Mouse (Mus musculus): Measurements from ENCODE around the gene Map3k6. TPM values are rescaled to one million over a fixed set of nuclear protein-coding genes. Genes with fewer than 3 reads are reported as not detected.
A peak's percentile ranks its signal among the peaks of the same experiment; 100 is the strongest.

The Map3k6 gene
- polyA plus RNA-seq, 1 experiment from 2014 or later: 2.3 TPM

DNA sequence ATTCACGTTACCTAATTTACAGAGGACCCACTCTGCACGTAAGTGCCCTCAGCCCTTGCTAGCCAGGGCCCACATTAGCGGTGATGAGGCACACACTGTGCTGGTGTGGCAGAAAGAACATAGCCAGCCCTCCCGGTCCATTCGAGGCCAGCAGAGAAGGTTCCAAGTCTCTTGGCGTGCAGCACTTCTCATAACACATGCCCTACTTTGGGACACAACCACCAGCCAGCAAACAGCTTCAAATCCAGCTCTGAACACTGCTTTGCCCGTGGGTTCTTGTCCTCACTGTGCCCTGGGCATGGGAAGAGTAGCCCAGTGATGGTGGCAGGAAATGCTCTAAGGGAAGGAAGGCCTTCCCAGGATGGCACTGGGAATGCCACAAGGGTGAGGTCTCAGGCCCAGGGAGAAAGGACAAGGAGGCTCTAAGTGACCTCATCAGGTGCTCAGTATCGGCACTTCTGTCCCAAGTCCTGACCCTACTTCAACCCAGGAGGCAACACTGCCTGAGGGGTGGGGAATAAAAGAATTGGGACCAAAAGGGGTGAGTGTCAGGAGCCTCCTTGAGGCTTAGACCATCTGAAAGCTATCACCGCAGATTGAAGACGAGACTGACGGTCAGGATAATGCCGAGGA, 25.7 kb downstream of the Map3k6 start:
- no peak for ATAC-seq (ENCODE audit: extremely low read depth, insufficient number of reproducible peaks, low FRiP score, low TSS enrichment)
- Histone ChIP-seq H3K4me1 (no peaks in the 10 kb centered on the region), H3K4me3 (no peak overlapping the region), H3K9me3 (no peaks in the 10 kb centered on the region), H3K36me3 (peaks cover 74% of the 10 kb centered on the region), H3K9ac (no peak overlapping the region), H3K27me3 (replicated peaks) (no peaks in the 10 kb centered on the region), H3K4me2 (no peak overlapping the region), H3K27ac (replicated peaks) (no peak overlapping the region)
- WGBS: 86% methylated on average over 12 of the region's 12 CpGs

DNA sequence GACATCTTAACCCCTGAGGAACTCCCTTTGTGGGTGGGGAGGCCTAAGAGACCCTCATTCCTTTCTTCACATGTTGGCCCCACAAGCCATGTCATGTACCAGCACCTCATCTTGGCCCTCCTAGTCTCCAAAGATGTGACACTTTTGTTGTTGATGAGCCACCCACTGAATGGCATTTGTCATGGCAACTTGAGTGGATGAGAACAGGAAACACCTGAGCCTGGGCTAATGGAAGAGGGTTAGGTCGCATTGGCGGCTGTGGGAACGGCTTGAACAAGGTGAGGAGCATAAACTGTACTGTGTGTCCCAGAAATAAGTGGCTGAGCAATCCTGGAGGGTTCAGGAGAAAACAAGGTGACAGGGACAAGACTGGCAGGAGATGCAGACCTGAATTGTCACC, 28.3 kb downstream of the Map3k6 start:
- no peaks in the 10 kb centered on the region for H3K27me3 ChIP-seq (replicated peaks)
- WGBS: 88% methylated on average over 3 of the region's 3 CpGs
- H3K36me3 ChIP-seq: peaks cover 69% of the 10 kb centered on the region

GRCm38 (mm10) chr4:133269596-133269995, 29.0 kb downstream of the Map3k6 start:
- Histone ChIP-seq H3K9ac (no peak overlapping the region), H3K27ac (replicated peaks) (no peak overlapping the region), H3K27me3 (replicated peaks) (no peaks in the 10 kb centered on the region), H3K9me3 (no peaks in the 10 kb centered on the region), H3K4me3 (no peak overlapping the region), H3K36me3 (peaks cover 69% of the 10 kb centered on the region), H3K4me2 (no peak overlapping the region), H3K4me1 (no peaks in the 10 kb centered on the region)
- ATAC-seq (ENCODE audit: extremely low read depth, insufficient number of reproducible peaks, low FRiP score, low TSS enrichment): no peak
- WGBS: 81% methylated on average over 3 of the region's 3 CpGs

More for the DNA sequence above, 28.3 kb downstream of the Map3k6 start:
- Histone ChIP-seq H3K9ac (no peak overlapping the region), H3K4me3 (no peak overlapping the region), H3K9me3 (no peaks in the 10 kb centered on the region), H3K27ac (replicated peaks) (no peak overlapping the region), H3K4me1 (no peaks in the 10 kb centered on the region), H3K4me2 (no peak overlapping the region)
- ATAC-seq (ENCODE audit: extremely low read depth, insufficient number of reproducible peaks, low FRiP score, low TSS enrichment): no peak

DNA sequence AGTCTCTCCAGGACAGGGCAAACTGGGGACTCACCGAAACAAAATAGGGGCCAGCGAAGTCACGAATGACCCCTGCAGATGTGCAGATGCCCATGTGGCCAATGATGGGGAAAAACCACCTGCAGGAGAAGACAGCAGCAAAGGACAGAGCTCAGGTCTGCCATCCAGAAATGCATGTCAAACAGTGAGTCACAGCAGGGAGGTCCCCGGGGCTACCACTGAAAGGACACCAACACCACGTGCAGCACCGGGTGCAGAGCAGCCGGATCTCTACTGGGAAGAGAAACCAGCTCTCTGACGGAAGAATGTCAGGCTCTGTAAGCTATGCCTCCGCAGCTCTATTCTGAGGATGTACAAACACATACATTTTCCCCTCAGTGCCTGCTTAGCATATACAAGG, 30.3 kb downstream of the Map3k6 start:
- WGBS: 89% methylated on average over 9 of the region's 9 CpGs
- Histone ChIP-seq H3K4me2 (no peak overlapping the region), H3K4me1 (peaks cover 7% of the 10 kb centered on the region), H3K4me3 (no peak overlapping the region), H3K27ac (replicated peaks) (no peak overlapping the region), H3K36me3 (peaks cover 62% of the 10 kb centered on the region), H3K9me3 (no peaks in the 10 kb centered on the region), H3K9ac (no peak overlapping the region), H3K27me3 (replicated peaks) (no peaks in the 10 kb centered on the region)
- no peak for ATAC-seq (ENCODE audit: extremely low read depth, insufficient number of reproducible peaks, low FRiP score, low TSS enrichment)

DNA sequence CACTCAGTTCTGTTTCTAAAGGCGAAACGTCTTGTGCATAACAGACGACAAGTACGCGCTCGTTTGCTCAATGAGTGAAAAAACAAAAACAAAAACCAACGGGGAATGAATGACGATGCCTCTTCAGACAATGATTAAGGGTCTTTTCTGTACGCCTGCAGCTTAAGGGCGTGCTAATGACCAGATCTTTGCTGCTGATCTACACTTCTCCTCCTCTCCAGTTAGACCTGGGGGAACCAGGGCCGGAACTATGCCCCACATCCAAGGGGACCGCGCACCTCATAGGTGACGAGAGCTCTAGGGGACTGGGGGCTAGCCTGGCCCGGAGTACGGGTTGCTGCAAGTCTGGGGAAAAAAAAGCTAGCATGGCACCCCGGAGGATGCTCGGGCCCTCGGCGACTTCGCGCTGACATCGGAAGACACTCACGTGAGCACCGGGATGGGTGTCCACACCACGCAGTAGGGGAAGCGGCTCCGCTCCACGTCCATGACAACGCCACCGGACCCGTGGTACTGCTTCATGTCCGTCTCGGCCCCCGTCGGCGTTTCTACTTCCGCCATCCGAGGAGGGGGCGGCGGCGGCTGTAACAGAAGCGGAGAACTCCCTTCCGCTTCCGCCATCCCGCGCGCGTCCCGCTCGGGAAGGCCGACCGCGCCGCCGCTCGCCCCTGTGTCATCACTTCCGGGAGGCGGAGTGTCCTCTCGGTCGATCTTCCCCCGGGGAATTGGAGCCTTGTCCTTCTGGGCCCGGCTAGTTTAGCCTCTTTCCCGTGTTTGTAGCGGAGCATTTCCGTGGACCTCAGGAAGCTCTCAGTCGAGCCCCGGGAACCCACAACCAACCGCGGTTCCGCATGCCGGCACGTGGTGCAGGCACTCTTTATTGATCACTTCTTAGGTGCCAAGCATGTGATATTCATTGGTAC, 36.7 kb downstream of the Map3k6 start, which contains the start of gene Tmem222:
TSS of gene Tmem222 (minus strand) at position 689 of the 923 bp plus-strand sequence.
- WGBS: under 1% methylated on average over 73 of the region's 73 CpGs
- peak within 1 kb of the TSS; percentile 95 for H3K9ac ChIP-seq
- no peaks in the 10 kb centered on the region for H3K27me3 ChIP-seq (replicated peaks)
- no peaks in the 10 kb centered on the region for H3K9me3 ChIP-seq
- peak within 1 kb of the TSS; percentile 94 for H3K4me3 ChIP-seq
- peak; percentile 77 for ATAC-seq (ENCODE audit: extremely low read depth, insufficient number of reproducible peaks, low FRiP score, low TSS enrichment)
- peaks cover 15% of the 10 kb centered on the region; the same call in 1 of the 2 replicates for H3K36me3 ChIP-seq
- H3K4me2 ChIP-seq: peak within 1 kb of the TSS; percentile 91
- peak within 1 kb of the TSS; percentile 93 for H3K27ac ChIP-seq (replicated peaks)
- H3K4me1 ChIP-seq: peaks cover 40% of the 10 kb centered on the region

- Histone ChIP-seq H3K4me3 (peak overlapping the region; percentile 94), H3K9ac (peak overlapping the region; percentile 95), H3K4me2 (peak overlapping the region; percentile 91), H3K4me1 (peaks cover 46% of the 10 kb centered on the region), H3K36me3 (peaks cover 15% of the 10 kb centered on the region; the same call in 1 of the 2 replicates), H3K9me3 (no peaks in the 10 kb centered on the region), H3K27me3 (replicated peaks) (no peaks in the 10 kb centered on the region), H3K27ac (replicated peaks) (peak overlapping the region; percentile 93)
- no peak for ATAC-seq (ENCODE audit: extremely low read depth, insufficient number of reproducible peaks, low FRiP score, low TSS enrichment)
- 24% methylated on average over 6 of the region's 6 CpGs for WGBS
Measured at GRCm38 (mm10) chr4:133278067-133278466, 37.4 kb downstream of the Map3k6 start.

DNA sequence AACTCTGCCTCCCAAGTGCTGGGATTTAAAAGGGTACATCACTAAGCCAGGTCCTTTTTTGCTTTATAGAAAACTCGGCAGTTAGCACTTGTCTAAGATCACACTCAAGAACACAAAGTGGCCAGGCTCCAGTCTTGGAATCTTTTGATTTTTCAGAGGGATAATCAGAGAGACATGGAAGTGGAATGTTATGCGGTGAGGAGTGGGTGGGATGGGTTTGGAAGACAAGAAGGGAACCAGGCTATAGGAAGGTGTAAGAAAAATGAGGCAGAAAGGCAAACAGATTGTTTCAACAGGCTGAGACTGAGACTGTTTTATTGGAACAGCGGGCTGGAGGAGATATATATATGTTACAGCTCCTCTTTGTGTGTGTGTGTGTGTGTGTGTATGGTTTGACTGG, 37.9 kb downstream of the Map3k6 start:
- peaks cover 46% of the 10 kb centered on the region for H3K4me1 ChIP-seq
- peaks cover 15% of the 10 kb centered on the region; the same call in 1 of the 2 replicates for H3K36me3 ChIP-seq
- H3K4me2 ChIP-seq: peak overlapping the region; percentile 91
- H3K9me3 ChIP-seq: no peaks in the 10 kb centered on the region
- peak overlapping the region; percentile 93 for H3K27ac ChIP-seq (replicated peaks)
- no peaks in the 10 kb centered on the region for H3K27me3 ChIP-seq (replicated peaks)
- peak overlapping the region; percentile 95; the same call in 1 of the 2 replicates for H3K9ac ChIP-seq
- H3K4me3 ChIP-seq: peak overlapping the region; percentile 94
- no peak for ATAC-seq (ENCODE audit: extremely low read depth, insufficient number of reproducible peaks, low FRiP score, low TSS enrichment)
- 82% methylated on average over 3 of the region's 3 CpGs for WGBS

DNA sequence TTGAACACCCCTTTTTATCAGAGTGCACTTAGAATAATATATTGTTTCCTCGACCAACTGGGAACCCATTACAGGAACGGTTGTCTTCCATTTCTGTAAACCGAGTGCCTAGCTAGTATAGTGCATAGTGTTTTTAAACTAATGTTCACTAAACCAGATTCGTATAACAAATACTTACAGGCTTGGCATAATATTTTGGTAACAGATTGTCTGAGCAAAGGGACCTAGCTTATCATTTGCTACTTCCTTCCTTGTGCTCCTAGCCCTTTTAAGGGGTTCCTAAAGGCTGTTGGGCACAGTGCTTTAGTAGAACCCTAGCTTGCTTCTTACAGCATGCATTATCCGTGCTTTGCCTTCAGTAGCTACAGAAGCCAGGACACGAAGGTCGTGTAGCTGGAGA, 40.9 kb downstream of the Map3k6 start:
- no peak for ATAC-seq (ENCODE audit: extremely low read depth, insufficient number of reproducible peaks, low FRiP score, low TSS enrichment)
- peak overlapping the region; percentile 45; the same call in 1 of the 2 replicates for H3K9ac ChIP-seq
- no peaks in the 10 kb centered on the region for H3K27me3 ChIP-seq (replicated peaks)
- H3K4me3 ChIP-seq: no peak overlapping the region
- H3K4me2 ChIP-seq: peak overlapping the region; percentile 18
- 19% methylated on average over 7 of the region's 7 CpGs for WGBS
- peak overlapping the region; percentile 71 for H3K27ac ChIP-seq (replicated peaks)
- H3K4me1 ChIP-seq: peaks cover 52% of the 10 kb centered on the region
- no peaks in the 10 kb centered on the region for H3K9me3 ChIP-seq
- H3K36me3 ChIP-seq: no peaks in the 10 kb centered on the region

DNA sequence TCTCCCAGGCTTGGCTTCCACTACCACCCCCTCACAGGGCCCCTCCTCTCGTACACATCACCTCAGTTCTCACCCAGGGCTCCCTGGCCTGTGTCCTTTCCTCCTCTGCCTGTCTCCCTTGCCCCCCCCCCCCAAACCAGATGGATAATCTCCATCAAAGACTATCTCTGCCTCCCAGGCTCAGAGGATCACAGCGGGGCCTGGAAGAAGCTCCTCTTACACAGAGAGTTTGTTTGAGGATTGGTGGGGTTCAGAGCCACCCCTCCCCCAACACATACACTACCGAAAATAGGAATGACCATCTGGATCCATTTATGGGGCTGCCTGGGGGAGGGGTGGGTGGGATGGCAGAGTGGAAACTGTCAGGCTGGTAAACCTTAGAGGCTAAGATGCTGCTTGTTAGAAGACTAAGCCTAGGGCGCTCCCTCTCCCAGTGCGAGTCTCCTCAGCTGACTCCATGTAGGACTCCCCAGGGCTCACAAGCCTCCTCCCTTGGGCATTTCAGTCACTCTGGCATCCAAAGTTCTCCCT, 41.4 kb downstream of the Map3k6 start:
- Histone ChIP-seq H3K4me2 (peak overlapping the region; percentile 18), H3K27me3 (replicated peaks) (no peaks in the 10 kb centered on the region), H3K36me3 (no peaks in the 10 kb centered on the region), H3K4me3 (no peak overlapping the region), H3K9me3 (no peaks in the 10 kb centered on the region), H3K27ac (replicated peaks) (peak overlapping the region; percentile 71), H3K9ac (peak overlapping the region; percentile 45), H3K4me1 (peaks cover 49% of the 10 kb centered on the region)
- ATAC-seq (ENCODE audit: extremely low read depth, insufficient number of reproducible peaks, low FRiP score, low TSS enrichment): no peak
- 24% methylated on average over 5 of the region's 5 CpGs for WGBS

DNA sequence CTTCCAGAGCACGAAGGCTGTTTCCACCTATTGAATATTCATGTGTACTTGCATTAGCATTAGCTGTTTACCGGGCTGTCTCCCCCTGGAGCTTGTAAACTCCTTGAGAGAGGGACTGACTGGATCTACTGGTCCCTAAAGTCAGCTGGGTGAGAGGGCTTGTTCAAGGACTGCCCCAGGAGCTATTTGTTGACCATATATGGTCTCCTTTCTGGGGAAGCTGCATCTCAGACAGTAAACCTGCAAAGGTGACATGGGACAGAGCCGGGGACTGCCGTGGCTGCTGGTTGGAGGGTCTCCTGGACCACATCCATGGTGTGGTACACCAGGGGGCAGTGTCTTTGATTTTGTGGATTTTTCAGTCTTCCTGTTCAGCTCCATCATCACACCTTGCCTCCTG, 42.0 kb downstream of the Map3k6 start:
- ATAC-seq (ENCODE audit: extremely low read depth, insufficient number of reproducible peaks, low FRiP score, low TSS enrichment): no peak
- 15% methylated on average over 4 of the region's 4 CpGs for WGBS
- Histone ChIP-seq H3K4me3 (no peak overlapping the region), H3K27me3 (replicated peaks) (no peaks in the 10 kb centered on the region), H3K36me3 (no peaks in the 10 kb centered on the region), H3K4me1 (peaks cover 49% of the 10 kb centered on the region), H3K4me2 (peak overlapping the region; percentile 18; the same call in 1 of the 2 replicates), H3K9ac (peak overlapping the region; percentile 45; the same call in 1 of the 2 replicates), H3K9me3 (no peaks in the 10 kb centered on the region), H3K27ac (replicated peaks) (peak overlapping the region; percentile 71)

GRCm38 (mm10) chr4:133285299-133285698, 44.7 kb downstream of the Map3k6 start:
- H3K27me3 ChIP-seq (replicated peaks): no peaks in the 10 kb centered on the region
- peaks cover 43% of the 10 kb centered on the region for H3K4me1 ChIP-seq
- H3K27ac ChIP-seq (replicated peaks): 0 out of 2 replicates have a peak overlapping the region, but pooled peaks have one; percentile 36
- WGBS: 55% methylated on average over 3 of the region's 3 CpGs
- H3K9ac ChIP-seq: no peak overlapping the region
- no peaks in the 10 kb centered on the region for H3K36me3 ChIP-seq
- ATAC-seq (ENCODE audit: extremely low read depth, insufficient number of reproducible peaks, low FRiP score, low TSS enrichment): no peak
- H3K4me2 ChIP-seq: peak overlapping the region; percentile 8; the same call in 1 of the 2 replicates
- H3K9me3 ChIP-seq: no peaks in the 10 kb centered on the region
- no peak overlapping the region for H3K4me3 ChIP-seq
